Mouse (Mus musculus) myocyte (in vitro differentiated cells): ENCODE data around the gene Fkrp. TPM values are rescaled to one million over a fixed set of nuclear protein-coding genes. Genes with fewer than 3 reads are reported as not detected.

Experiments used
- H3K27me3 ChIP-seq: one replicate; pipeline ENCODE4 v1.6.1; 2011; ENCODE audit not compliant: control insufficient read depth, insufficient read depth, insufficient read length
- H3K36me3 ChIP-seq: one replicate; pipeline ENCODE4 v1.6.1; 2011; ENCODE audit not compliant: control insufficient read depth, insufficient read depth
- H3K4me2 ChIP-seq: one replicate; pipeline ENCODE4 v1.6.1; 2011; ENCODE audit warnings: low read depth, control low read depth
- H3K4me3 ChIP-seq: one replicate; pipeline ENCODE4 v1.5.1; 2011; ENCODE audit warnings: mild to moderate bottlenecking, control low read depth, moderate library complexity
- H3K79me2 ChIP-seq: one replicate; pipeline ENCODE4 v1.6.1; 2011; ENCODE audit not compliant: control insufficient read depth, insufficient read depth
- H3ac ChIP-seq: one replicate; pipeline ENCODE4 v1.6.1; 2011; ENCODE audit not compliant: control insufficient read depth, insufficient read length
- CEBPB ChIP-seq: IDR thresholded peaks from 2 replicates; pipeline ENCODE4 v1.6.1; 2011; ENCODE audit warnings: mild to moderate bottlenecking, moderate library complexity; ENCODE audit not compliant: poor library complexity, insufficient read depth, severe bottlenecking
- E2F4 ChIP-seq: IDR thresholded peaks from one replicate; pipeline ENCODE4 v1.6.1; 2011; ENCODE audit warnings: mild to moderate bottlenecking, control low read depth, moderate library complexity; ENCODE audit not compliant: insufficient read depth
- MAX ChIP-seq: IDR thresholded peaks from one replicate; pipeline ENCODE4 v1.6.1; 2011; ENCODE audit warnings: low read depth, mild to moderate bottlenecking, control low read depth
- MYOD1 ChIP-seq, 3 experiments: IDR thresholded peaks; one replicate each; pipeline ENCODE4 v1.6.1; 2011; ENCODE audit warnings: control low read depth in 2 of 3, low read depth in 2 of 3, mild to moderate bottlenecking in 2 of 3, moderate library complexity in 1 of 3; ENCODE audit not compliant: insufficient read length in 2 of 3, control insufficient read depth in 1 of 3
- MYOG ChIP-seq, 3 experiments: IDR thresholded peaks; one replicate each; pipeline ENCODE4 v1.6.1; 2011; ENCODE audit warnings: control low read depth in 2 of 3, low read depth in 2 of 3, mild to moderate bottlenecking in 2 of 3; ENCODE audit not compliant: insufficient read length in 2 of 3, control insufficient read depth in 1 of 3, insufficient read depth in 1 of 3
- POLR2A ChIP-seq: IDR thresholded peaks from one replicate; pipeline ENCODE4 v1.6.1; 2011; ENCODE audit warnings: low read depth, mild to moderate bottlenecking, control low read depth, moderate library complexity; ENCODE audit not compliant: insufficient read length
- POLR2AphosphoS2 ChIP-seq: IDR thresholded peaks from one replicate; pipeline ENCODE4 v1.6.1; 2011; ENCODE audit warnings: low read depth, control low read depth; ENCODE audit not compliant: insufficient read length
- REST ChIP-seq: IDR thresholded peaks from one replicate; pipeline ENCODE4 v1.6.1; 2011; ENCODE audit warnings: mild to moderate bottlenecking, control low read depth, moderate library complexity; ENCODE audit not compliant: insufficient read depth, insufficient read length
- SRF ChIP-seq: IDR thresholded peaks from one replicate; pipeline ENCODE4 v1.6.1; 2011; ENCODE audit warnings: low read depth; ENCODE audit not compliant: control insufficient read depth, insufficient read length
- TCF12 ChIP-seq: IDR thresholded peaks from one replicate; pipeline ENCODE4 v1.6.1; 2011; ENCODE audit warnings: mild to moderate bottlenecking, control low read depth; ENCODE audit not compliant: poor library complexity, insufficient read depth, severe bottlenecking
- TCF3 ChIP-seq: IDR thresholded peaks from one replicate; pipeline ENCODE4 v1.6.1; 2011; ENCODE audit warnings: low read depth, control low read depth; ENCODE audit not compliant: insufficient read length
- USF1 ChIP-seq: IDR thresholded peaks from one replicate; pipeline ENCODE4 v1.6.1; 2011; ENCODE audit warnings: low read depth, mild to moderate bottlenecking, control low read depth, moderate library complexity
- polyA plus RNA-seq: library from polyadenylated mRNA; unstranded; fragments of >200 nt; fragmentation: generic; extraction: Trizol; gene quantifications from one replicate; pipeline ENCODE4 v1.2.1, GENCODE M21; 2012; ENCODE audit warnings: missing spikeins

Gene Fkrp
- polyA plus RNA-seq, 1 experiment: 26.7 TPM

DNA sequence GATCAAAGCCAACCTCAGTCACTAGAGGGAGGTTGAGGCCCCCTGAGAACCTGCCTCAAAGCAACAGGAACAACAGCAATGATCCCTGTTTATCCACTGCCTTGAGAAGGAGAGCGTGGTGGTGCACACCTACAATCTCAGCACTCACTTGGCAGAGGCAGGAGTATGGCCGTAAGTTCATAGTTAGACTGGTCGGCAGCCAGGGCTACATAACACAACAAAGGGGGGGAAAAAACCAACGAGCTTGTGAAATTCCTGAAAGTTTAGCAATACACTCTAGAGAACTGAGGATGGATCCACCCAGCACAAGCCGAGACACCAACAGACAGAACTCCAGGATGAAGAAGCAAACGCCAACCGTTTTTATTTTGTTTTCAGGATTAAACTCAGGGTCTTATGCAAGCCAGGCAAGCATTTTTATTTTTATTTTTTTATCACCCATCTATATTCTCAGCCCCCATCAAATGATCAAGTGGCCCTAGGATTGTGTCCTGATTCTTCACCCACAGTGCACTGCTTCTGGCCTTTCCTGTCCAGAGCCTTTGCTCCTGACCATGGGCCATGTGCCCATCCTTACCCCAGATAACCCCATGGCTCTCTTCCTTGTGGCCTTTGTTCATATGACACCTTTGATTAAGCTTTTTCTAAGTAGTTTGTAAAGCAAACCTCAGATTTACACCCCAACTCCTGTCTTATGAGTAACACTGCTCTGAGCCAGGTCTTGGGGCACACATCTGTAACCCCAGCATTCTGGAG is 52.9 kb downstream of the Fkrp start:
- TF ChIP-seq USF1: no peak
- no peak for TF ChIP-seq SRF
- no peak for TF ChIP-seq MYOD1 (IDR thresholded peaks at IDR 0.05; ENCODE audit: control insufficient read depth in 1 of 3, insufficient read length in 2 of 3, low read depth in 2 of 3)
- TF ChIP-seq POLR2A: no peak
- TF ChIP-seq TCF3: no peak
- TF ChIP-seq MYOG (IDR thresholded peaks at IDR 0.05; ENCODE audit: control insufficient read depth in 1 of 3, insufficient read depth in 1 of 3, insufficient read length in 2 of 3, low read depth in 2 of 3): no peak
- Histone ChIP-seq H3K4me3 (no peak overlapping the region), H3K27me3 (no peaks in the 10 kb centered on the region), H3K79me2 (no peaks in the 10 kb centered on the region), H3K4me2 (no peak overlapping the region), H3K36me3 (no peaks in the 10 kb centered on the region), H3ac (no peak overlapping the region)

DNA sequence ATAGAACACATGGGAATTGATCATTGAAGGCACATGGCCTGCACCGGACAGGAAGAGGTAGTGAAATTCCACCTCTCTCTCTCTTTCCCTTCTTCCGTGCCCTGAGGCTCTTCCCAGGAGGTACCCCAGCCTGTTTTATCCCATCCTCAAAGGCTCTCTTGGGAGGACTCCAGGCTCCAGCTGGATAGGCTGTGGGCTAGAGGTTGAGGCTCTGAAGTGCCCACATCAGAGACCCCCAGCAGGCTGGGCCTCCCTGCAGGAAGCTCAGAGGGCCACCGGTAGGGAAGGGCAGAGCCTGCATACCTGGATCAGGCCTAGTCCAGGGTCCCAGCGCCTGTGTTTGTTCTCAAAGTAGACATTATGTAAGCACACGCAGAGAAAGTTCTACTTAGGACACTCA is 54.9 kb downstream of the Fkrp start:
- Histone ChIP-seq H3ac (no peak overlapping the region), H3K4me3 (no peak overlapping the region), H3K27me3 (no peaks in the 10 kb centered on the region), H3K79me2 (no peaks in the 10 kb centered on the region), H3K36me3 (no peaks in the 10 kb centered on the region), H3K4me2 (no peak overlapping the region)
- TF ChIP-seq USF1 (no peak), TCF12 (no peak), REST (no peak)

DNA sequence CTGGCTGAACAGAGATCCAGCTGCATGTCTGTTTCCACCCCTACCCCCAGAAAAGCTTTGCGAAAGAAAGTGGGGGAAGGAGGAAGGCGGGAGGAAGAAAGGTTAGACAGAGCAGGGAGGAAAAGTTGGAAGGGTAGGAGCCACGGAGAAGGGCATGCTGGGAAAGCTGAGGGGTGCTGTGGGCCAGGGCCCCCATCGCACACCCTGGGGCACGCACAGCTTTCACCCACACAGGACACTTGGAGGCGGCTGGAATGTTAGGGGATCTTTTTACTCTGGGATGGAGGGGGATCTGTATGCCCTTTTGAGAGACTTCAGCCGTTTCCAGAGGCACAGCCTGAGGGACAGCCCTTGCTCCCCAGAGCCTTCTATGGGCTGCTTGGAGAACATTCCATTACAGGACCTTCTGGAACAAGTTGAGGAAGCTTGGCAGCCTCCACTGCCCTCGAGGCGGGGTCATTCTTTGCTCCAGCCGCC is 55.5 kb downstream of the Fkrp start:
- TF ChIP-seq TCF3: no peak
- no peak for TF ChIP-seq REST
- no peak for TF ChIP-seq MAX
- TF ChIP-seq SRF: no peak
- TF ChIP-seq POLR2AphosphoS2: no peak
- no peak for TF ChIP-seq USF1
- no peak for TF ChIP-seq MYOG (IDR thresholded peaks at IDR 0.05; ENCODE audit: control insufficient read depth in 1 of 3, insufficient read depth in 1 of 3, insufficient read length in 2 of 3, low read depth in 2 of 3)
- TF ChIP-seq POLR2A: no peak
- no peak for TF ChIP-seq MYOD1 (IDR thresholded peaks at IDR 0.05; ENCODE audit: control insufficient read depth in 1 of 3, insufficient read length in 2 of 3, low read depth in 2 of 3)
- TF ChIP-seq TCF12: no peak
- no peak for TF ChIP-seq E2F4
- no peak for TF ChIP-seq CEBPB
- Histone ChIP-seq H3K79me2 (no peaks in the 10 kb centered on the region), H3K4me3 (no peak overlapping the region), H3K4me2 (no peak overlapping the region), H3ac (no peak overlapping the region), H3K36me3 (no peaks in the 10 kb centered on the region), H3K27me3 (no peaks in the 10 kb centered on the region)

DNA sequence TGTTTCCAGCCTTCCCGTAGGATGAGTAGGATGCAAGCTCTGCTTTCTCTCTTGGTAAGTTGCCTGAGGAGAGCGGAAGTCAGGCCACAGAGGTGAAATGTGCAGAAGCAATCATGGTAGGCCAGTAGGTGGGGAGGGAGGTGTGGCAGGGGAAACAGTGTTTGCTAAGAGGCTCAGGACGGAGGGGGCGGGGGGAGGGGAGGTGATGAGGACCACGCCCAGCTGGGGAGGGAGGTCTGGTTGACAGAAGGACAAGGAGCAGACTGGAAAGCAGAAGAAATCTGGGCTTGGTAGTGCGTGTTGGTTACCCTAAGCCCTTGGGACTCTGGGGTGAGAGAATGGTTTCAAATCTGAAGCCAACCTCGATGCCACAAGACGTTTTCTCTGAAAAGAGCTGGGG is 56.2 kb downstream of the Fkrp start:
- Histone ChIP-seq H3ac (no peak overlapping the region), H3K4me3 (no peak overlapping the region), H3K36me3 (no peaks in the 10 kb centered on the region), H3K79me2 (no peaks in the 10 kb centered on the region), H3K4me2 (no peak overlapping the region), H3K27me3 (no peaks in the 10 kb centered on the region)
- TF ChIP-seq MYOG (IDR thresholded peaks at IDR 0.05; ENCODE audit: control insufficient read depth in 1 of 3, insufficient read depth in 1 of 3, insufficient read length in 2 of 3, low read depth in 2 of 3): no peak
- TF ChIP-seq CEBPB: no peak
- TF ChIP-seq MAX: no peak
- no peak for TF ChIP-seq SRF
- no peak for TF ChIP-seq E2F4
- no peak for TF ChIP-seq POLR2A
- no peak for TF ChIP-seq MYOD1 (IDR thresholded peaks at IDR 0.05; ENCODE audit: control insufficient read depth in 1 of 3, insufficient read length in 2 of 3, low read depth in 2 of 3)
- no peak for TF ChIP-seq USF1

Other genes starting within 250 kb of the Fkrp start
- 21.7 TPM for gene Arhgap35, start 201.7 kb downstream of the Fkrp start, polyA plus RNA-seq
- gene Ceacam15, start 141.0 kb downstream of the Fkrp start, polyA plus RNA-seq: not detected
- gene Ceacam9, start 94.8 kb downstream of the Fkrp start, polyA plus RNA-seq: not detected
- 247 TPM for gene Ap2s1, start 78.3 kb downstream of the Fkrp start, polyA plus RNA-seq
- gene Slc1a5, start 35.4 kb downstream of the Fkrp start, polyA plus RNA-seq: 113 TPM
- 51.8 TPM for gene Strn4, start 843 bp downstream of the Fkrp start, polyA plus RNA-seq
- 4.7 TPM for gene Prkd2, start 26.2 kb upstream of the Fkrp start, polyA plus RNA-seq
- gene Dact3, start 58.6 kb upstream of the Fkrp start, polyA plus RNA-seq: 10.0 TPM
- 3.8 TPM for gene Gng8, start 75.1 kb upstream of the Fkrp start, polyA plus RNA-seq
- gene Ptgir, start 89.8 kb upstream of the Fkrp start, polyA plus RNA-seq: 2.6 TPM
- 336 TPM for gene Calm3, start 107.4 kb upstream of the Fkrp start, polyA plus RNA-seq
- gene Pnmal2, start 128.0 kb upstream of the Fkrp start, polyA plus RNA-seq: 44.4 TPM
- 0.05 TPM for gene Pnmal1, start 142.9 kb upstream of the Fkrp start, polyA plus RNA-seq
- gene Gm42372, start 166.4 kb upstream of the Fkrp start, polyA plus RNA-seq: not detected
- gene Ccdc8, start 176.0 kb upstream of the Fkrp start, polyA plus RNA-seq: 21.0 TPM
- gene Ppp5c, start 211.2 kb upstream of the Fkrp start, polyA plus RNA-seq: 126 TPM
- gene Hif3a, start 245.7 kb upstream of the Fkrp start, polyA plus RNA-seq: 0.16 TPM